Mouse (Mus musculus): ENCODE measurements at regions not wholly inside any gene's neighbourhood (a gene's known extent, or its start where the extent isn't known, plus 50 kb on each side); places are given as distances from the start of the nearest gene placed in this dataset.

- TF ChIP-seq POLR2A (IDR thresholded peaks at IDR 0.05; ENCODE audit: low read depth, low read length) (no peak), CTCF (IDR thresholded peaks at IDR 0.05; ENCODE audit: borderline replicate concordance, insufficient read depth, low read length) (no peak)
These were observed 459.2 kb upstream of the Cdh11 start for GRCm38 (mm10) chr8:103244658-103245057.
